Mouse (Mus musculus) MEL-GATA-1-ER (cell line): ENCODE measurements at regions not wholly inside any gene's neighbourhood (a gene's known extent, or its start where the extent isn't known, plus 50 kb on each side); places are given as distances from the start of the nearest gene placed in this dataset.

Experiments used
- DNase-seq: peaks from one replicate; pipeline ENCODE4 v3.0.0-alpha.2; 2012; ENCODE audit warnings: low read depth; ENCODE audit errors: extremely low read depth

DNA sequence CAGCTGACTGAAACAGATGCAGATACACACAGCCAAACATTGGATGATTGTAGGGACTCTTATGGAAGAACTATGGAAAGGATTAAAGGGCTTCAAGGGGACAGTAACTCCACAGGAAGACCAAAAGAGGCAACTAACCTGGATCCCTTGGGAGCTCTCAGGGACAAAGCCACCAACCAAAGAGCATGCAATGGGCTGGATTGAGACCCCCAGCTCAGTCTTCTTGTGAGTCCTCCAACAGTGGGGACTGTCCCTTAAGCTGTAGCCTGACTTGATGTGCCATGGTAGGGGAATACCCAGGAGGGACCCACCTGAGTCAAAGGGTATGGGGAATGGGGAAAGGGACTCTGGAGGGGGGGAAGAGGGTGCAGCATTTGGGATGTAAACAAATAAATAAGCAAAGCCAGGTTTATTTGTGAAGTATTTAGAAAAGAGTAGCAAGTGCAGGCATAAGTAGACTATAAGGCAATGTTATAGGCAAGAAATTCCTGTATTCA lies 313.8 kb downstream of the Otol1 start:
- DNase-seq: no peak

DNA sequence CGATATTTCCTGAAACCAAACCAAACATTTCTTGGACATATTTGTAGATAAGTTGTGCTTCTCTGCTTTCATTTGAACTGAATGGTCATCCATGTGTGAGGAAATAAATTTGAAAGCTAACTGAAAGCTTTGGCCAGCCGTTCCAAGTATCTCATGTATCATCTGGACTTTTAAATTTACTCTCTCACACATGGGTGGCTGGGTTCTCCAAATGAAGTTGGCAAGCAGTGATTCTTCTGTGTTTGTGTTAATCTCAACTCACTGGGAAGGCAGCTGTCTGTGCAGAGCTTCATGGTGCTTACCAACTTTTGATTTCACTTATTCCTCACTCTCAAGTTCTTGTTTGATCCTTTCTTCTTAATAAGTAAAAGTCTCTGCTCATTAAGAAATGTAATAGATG lies 317.3 kb downstream of the Otol1 start:
- no peak for DNase-seq
